Mouse (Mus musculus) spleen, adult 2 months (tissue): Measurements from ENCODE around the gene Ptcra.

ENCODE experiments used
- CTCF ChIP-seq: fragments of 200-500 bp; IDR thresholded peaks from 2 replicates; pipeline ENCODE4 v1.5.1; 2011; ENCODE audit warnings: mild to moderate bottlenecking, inconsistent platforms; ENCODE audit not compliant: insufficient read depth, insufficient read length, insufficient replicate concordance; ENCODE audit errors: extremely low read depth
- POLR2A ChIP-seq: fragments of 200-500 bp; IDR thresholded peaks from 2 replicates; pipeline ENCODE4 v1.6.1; 2011; ENCODE audit warnings: low read depth, low read length, inconsistent platforms

GRCm38 (mm10) chr17:46797386-46797785, 33.9 kb upstream of the Ptcra start:
- TF ChIP-seq POLR2A (no peak), CTCF (no peak)
